Mouse (Mus musculus) MEL (cell line): Measurements from ENCODE around the gene Wdr81.

Experiments used
- BHLHE40 ChIP-seq: IDR thresholded peaks from 2 replicates; pipeline ENCODE4 v1.6.1; 2012; ENCODE audit warnings: low read depth, mild to moderate bottlenecking, inconsistent platforms, low read length, improper control_type of control experiment, borderline replicate concordance
- CTCF ChIP-seq, 3 experiments: IDR thresholded peaks in 2 of 3; conservative IDR thresholded peaks in 1 of 3; 2 replicates each; pipeline ENCODE4 v1.5.1; 2011 to 2012; ENCODE audit warnings: low read length in 3 of 3, low read depth in 2 of 3, mild to moderate bottlenecking in 2 of 3, improper control_type of control experiment in 1 of 3, inconsistent platforms in 1 of 3, mixed read lengths in 1 of 3, moderate library complexity in 1 of 3; ENCODE audit not compliant: control insufficient read depth in 1 of 3, insufficient read depth in 1 of 3, poor library complexity in 1 of 3, severe bottlenecking in 1 of 3
- EP300 ChIP-seq, 2 experiments: IDR thresholded peaks; 2 replicates each; pipeline ENCODE4 v1.6.1; 2011; ENCODE audit warnings: improper control_type of control experiment in 2 of 2, low read length in 2 of 2, low read depth in 1 of 2, mild to moderate bottlenecking in 1 of 2
- MAFK ChIP-seq: IDR thresholded peaks from 2 replicates; pipeline ENCODE4 v1.6.1; 2011; ENCODE audit warnings: low read depth, mild to moderate bottlenecking, low read length, improper control_type of control experiment, borderline replicate concordance
- MAX ChIP-seq: IDR thresholded peaks from 2 replicates; pipeline ENCODE4 v1.6.1; 2011; ENCODE audit warnings: low read length, improper control_type of control experiment
- MXI1 ChIP-seq: IDR thresholded peaks from 2 replicates; pipeline ENCODE4 v1.6.1; 2011; ENCODE audit warnings: mild to moderate bottlenecking, low read depth, low read length, improper control_type of control experiment

DNA sequence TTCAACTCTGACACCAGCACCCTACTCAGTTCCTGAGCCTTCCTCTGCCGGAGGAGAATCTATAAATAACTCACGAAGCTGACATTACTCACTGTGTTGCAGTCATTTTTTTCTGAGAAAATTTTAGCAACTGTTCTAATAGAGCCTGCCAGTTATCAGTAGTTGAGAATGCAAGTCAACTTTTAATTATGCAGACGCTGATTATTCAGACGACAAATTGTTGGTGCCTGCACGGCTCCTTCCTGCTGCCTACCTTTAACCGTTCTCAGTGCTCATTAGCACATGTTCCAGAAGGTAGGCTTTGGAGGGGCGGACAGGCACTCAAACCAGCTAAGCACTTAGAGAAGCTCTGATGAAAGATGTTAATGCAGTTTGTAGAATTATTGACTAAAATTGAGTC is 57.1 kb downstream of the Wdr81 start:
- TF ChIP-seq MAFK: no peak
- TF ChIP-seq BHLHE40: no peak
- TF ChIP-seq EP300 (IDR thresholded peaks at IDR 0.05; ENCODE audit: low read depth in 1 of 2, low read length in 2 of 2): no peak
- TF ChIP-seq CTCF (IDR thresholded peaks at IDR 0.05 in 2 of 3, conservative IDR thresholded peaks at IDR 0.05 in 1 of 3; ENCODE audit: control insufficient read depth in 1 of 3, insufficient read depth in 1 of 3, low read depth in 2 of 3, low read length in 3 of 3, poor library complexity in 1 of 3, severe bottlenecking in 1 of 3): no peak
- no peak for TF ChIP-seq MXI1
- TF ChIP-seq MAX: no peak
